Mouse (Mus musculus) left cerebral cortex, postnatal 4 days (tissue): ENCODE results near the gene Hectd3. TPM values are rescaled to one million over a fixed set of nuclear protein-coding genes. Genes with fewer than 3 reads are reported as not detected.

ENCODE experiments used
- DNase-seq: peaks from one replicate; pipeline ENCODE4 v3.0.0-alpha.2; 2022
- intact Hi-C: fragments of 180-260 bp; cut with DNase I; formaldehyde crosslinking; loops from one replicate; pipeline ENCODE4 v1.15.1; 2025
- total RNA-seq, 2 experiments: library from RNA; stranded (reverse); gene quantifications; 2 replicates each; pipeline ENCODE4 v1.2.3; 2021

Gene Hectd3
- total RNA-seq, 2 experiments from 2014 or later, result 60.7 to 61.1 TPM

DNA sequence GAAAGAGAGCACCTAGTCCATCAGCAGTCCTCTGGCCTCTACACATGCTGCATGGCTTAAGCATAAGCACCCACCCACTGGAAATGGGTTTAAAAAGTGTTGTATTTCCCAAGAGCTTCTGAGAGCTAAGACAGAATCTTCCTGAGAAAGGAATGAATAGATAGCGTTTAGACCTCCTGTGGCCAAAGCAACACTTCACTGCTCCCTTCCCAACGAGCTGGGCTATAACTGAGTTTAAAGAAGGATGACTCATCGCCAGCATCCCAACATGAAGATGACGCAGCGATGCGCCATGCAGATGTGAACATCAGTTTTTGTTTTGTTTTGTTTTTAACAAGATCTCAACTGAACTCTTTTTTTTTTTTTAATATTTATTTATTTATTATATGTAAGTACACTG lies 18.5 kb downstream of the Hectd3 start:
- intact Hi-C loops, result no loop called here
- DNase-seq, result no peak

DNA sequence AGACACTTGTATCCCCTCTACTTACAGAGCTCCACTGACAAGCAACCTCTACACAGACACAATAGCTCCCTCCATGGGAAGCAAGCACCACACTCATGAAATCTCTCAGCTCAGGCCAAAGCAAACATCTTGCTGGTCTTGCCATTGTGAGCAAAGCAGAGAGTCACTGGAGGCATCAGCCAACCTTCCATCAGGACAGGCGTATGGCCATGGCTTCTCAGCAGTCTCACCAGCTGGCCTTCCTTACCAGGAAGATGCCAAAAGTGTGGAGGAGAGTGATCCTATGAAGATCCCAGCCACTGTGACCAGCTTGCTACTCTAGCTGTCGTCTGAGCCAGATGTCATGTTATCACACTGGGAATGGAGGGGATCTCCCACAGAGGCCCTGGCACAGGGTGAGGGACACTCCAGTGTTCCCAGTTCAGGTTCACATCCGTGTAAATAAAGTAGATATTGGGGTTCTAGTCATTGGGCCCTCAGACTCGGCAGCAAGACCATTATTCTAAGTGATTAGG lies 19.8 kb downstream of the Hectd3 start:
- intact Hi-C loops, result no loop called here
- no peak for DNase-seq

DNA sequence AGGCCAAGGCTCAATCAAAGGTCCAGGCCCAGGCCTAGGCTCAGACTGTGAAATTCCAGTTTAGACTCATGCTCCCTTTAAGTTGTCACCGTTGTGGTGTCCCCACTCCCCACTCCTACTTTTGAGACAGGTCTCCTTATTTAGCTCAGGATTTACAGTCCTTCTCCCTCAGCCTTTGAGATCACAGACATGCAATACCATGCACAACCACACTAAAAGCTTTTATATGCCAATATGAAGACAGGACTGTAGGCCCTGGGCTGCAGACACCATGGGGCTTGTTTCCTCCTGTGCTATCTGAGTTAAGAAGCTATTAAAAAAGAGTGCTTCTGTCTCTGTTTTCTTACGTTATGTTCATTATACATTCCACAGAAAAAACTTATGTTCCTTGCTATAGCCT lies 22.6 kb downstream of the Hectd3 start:
- intact Hi-C loops, result no loop called here
- DNase-seq, result no peak

DNA sequence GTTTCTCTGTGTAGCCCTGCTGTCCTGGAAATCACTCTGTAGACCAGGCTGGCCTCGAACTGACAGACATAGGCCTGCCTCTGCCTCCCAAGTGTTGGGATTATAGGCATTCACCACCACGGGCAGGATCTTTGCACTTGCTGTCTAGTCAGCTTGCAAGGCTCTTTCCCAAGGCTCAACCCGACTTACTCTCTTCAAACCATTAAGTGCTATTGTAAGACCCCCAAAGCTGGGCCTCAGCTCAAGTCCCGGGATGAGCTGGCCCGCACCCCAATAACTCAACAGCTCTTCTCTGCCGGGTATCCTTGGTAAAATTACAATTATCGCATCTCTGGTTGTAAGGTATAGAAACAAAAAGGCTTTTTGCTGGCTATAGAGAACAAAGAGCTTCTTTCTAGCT lies 23.2 kb downstream of the Hectd3 start:
- no peak for DNase-seq
- intact Hi-C loops, result no loop called here

DNA sequence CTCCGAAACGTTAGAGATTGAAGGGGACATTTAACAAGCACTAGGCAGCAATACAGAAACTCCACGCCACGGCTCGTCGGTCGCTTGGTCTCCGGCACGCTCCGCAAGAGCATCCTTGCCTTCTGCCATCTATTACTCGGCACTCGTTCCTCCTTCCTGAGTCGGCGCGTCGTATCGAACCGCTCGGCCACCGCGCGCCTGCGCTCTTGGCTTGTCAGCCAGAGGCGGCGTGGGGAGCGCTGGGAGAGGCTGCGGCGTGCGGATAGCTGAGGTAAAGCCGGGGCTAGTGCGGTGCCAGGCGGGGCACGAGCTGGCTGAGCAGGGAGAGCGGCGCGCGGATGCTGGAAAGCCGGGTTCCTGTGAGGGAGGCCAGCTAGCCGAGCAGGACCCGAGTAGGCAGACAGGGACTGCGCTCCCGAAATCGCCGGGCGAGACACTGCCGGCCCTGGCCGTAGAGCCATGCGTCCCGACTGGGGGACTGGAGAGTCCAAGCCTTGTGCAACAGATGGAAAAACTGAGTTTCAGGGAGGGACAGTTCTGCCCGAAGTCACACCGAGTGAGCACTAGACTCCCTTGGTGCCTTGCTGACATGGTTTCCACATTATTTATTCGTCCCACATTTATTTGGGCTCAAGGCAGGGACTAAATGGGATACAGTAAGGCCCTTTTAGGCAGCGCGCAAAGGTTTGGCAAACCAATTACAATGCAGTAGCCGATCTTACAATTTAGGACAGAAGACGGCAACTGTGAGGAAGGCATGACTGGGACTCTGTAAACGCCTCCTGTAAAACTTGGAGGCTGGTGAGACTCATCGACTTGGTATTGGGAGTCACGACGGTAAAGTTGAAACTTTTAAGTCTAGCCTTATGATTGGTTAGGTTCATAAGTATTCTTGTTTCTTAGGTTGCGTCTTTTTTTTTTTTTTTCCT lies 24.4 kb downstream of the Hectd3 start, which contains the start of gene Eif2b3:
Gene Eif2b3, plus strand, starts transcription at position 197 of the 929 bp plus-strand sequence.
- peak; percentile 91 for DNase-seq
- intact Hi-C loops, result no loop called here

DNA sequence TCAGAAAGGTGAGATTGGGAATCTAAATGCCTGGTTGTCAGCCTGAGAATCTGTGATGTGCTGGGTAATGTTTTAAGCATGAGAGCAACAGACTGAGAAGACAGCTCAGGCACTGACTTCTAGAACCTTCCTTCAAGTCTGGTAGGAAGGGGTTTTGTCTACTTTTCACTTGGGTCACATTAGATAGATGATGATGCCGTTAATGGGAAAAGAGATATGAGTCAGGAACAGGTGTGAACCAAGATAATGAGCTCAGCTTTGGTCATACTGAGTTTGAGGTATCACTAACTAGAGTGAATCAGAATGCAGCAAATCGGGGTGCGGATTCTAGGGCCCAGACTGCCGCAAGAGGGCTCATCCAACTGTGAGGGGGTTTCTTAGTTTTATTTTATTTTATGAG lies 28.4 kb downstream of the Hectd3 start:
- intact Hi-C loops, result no loop called here
- no peak for DNase-seq

DNA sequence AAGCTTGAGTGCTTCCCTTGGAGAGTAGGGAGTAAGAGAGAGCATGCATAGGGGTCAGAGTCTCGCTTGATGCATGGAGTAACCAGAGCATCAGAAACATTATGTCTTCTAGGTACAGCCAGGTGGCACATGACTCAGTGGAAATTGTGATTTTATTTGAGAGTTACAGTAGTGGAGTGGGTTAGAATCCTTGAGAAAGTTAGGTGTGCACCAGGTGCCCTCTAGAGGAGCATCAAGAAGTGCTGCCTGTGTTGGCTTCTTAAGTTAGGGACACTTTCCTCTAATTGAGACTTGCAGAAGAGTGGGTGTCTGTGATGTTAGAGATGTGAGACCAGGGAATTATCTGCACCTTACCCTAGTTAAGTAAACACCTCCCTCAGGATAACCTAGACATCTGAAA lies 36.0 kb downstream of the Hectd3 start:
- intact Hi-C loops, result no loop called here
- no peak for DNase-seq

DNA sequence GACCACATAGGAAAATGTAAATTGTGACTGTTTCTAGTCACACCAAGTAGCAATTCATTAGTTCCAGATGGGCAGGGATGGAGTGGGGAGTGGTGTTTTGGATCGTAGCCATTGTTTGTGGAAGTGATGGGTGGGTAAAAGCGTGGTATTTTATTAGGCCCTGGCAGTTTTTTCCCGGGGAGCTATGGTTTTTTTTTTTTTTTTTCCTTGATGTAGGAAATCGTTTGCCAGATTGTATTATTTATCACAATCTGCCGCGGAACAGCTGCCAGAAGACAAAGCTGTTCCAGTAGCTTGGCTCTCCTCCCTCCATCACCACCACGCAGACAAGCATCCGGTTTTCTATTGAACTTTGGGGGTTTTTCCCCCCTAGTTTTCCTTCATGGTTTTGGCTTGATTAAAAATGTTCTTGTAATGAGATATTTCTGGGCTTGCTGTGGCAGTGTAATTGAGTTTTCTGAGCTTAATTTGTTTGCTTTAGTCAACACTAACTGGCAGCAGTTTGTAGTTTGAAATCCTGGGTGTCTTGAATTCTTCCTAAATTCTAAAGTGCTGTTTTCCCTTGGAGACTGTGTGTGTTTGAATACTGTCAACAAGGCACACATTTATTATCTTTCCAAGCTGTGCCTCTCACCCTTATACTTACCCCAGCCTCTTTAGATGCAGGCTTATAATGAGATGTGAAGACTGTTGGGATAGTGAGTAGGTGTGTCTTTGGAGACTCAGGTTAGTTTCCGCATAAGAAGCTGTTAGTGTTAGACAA lies 45.0 kb downstream of the Hectd3 start:
- intact Hi-C loops, result no loop called here
- DNase-seq, result peak; percentile 75

DNA sequence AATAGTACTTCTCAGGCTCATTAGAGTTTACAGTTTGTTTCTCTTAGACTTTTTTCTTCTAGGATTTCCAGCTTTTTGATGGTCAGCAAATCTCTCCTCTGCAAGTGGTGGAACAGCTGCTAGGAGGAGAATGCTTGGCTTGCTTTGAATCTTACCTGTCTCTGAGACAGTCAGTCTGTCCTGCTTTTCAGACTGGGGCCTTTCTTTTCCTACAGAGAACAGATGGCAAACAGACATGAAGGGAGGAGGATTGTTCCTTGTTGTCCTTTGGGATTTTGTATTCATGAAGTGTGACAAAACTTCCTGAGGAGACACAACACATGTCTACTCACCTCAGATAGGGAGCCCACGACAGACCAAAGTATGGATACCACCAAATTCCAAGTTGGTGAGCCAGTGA lies 45.7 kb downstream of the Hectd3 start:
- DNase-seq, result no peak
- intact Hi-C loops, result no loop called here

DNA sequence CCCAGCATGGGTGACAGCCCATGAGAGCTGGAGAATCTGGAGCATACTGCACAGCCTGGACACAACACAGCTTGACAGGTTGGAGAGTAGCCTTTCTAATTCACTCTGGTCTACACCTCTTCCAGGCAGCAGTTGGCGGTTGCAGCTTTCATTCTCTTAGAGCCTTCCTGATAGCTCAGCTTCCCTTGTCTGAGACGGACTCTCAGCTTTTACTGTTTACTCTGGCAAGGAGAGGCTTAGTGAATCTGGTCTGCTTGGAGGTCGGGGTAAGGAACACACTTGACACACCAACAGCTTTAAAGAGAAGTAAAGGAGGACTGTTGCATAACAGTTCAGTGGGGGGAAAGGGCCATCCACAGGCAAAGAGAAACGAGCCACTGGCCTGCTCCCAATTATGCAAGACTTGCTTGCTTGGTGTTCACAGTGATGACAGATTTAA lies 46.2 kb downstream of the Hectd3 start:
- intact Hi-C loops, result no loop called here
- DNase-seq, result peak; percentile 37

DNA sequence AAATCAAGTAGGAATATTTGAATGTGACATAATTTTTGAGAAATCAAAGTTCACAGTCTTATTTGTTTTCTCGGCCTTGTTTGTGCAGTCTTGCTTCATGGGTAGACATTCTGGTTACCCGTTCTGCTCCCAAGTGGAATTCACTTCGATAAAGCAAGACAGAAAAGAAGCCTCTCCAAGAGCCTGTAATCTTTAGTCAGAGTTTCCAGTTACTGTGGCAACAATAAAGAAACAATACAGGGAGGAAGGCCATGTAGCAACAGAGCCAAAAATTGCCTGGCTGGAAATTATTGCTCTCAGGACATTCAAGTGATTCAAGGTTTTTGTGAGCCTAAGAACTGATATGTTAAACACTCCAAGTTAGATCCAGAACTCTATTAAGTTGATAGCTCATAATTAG lies 53.7 kb downstream of the Hectd3 start:
- intact Hi-C loops, result no loop called here

DNA sequence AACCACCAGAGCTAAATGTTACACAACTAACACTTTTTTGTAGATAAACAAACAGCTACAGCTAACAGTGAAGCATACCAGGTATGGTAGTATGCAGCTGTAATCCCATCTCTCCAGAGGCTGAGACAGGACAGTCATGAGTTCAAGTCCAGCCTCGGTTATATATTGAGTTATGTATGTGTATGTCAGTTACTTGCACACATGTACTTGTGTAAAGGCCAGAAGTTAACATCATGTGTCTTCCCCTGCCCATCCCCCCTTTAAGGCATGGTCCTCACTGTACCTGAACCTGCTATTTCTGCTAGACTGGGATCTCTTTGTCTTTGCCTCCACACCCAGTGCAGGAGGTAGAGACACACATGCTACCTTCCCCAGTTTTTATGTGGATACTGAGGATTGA lies 54.4 kb downstream of the Hectd3 start:
- DNase-seq, result no peak
- intact Hi-C loops, result no loop called here

More for the DNA sequence above, 53.7 kb downstream of the Hectd3 start:
- no peak for DNase-seq

DNA sequence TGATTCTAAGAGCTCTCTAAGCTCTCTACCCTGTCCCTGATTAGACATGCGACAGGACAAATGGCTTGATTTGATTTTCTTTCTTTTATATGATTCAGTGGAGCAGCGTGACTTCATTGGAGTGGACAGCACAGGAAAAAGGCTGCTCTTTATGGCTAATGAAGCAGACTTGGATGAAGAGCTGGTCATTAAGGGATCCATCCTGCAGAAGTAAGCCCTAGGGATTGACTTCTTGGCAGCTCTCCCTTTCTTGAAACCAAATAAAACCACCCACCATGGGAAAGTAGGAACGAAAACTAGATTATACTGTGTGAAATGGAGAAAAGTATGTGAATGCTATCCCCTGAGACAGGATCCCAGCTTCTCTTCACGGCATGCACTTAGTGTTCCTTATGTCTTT lies 57.5 kb downstream of the Hectd3 start:
- peak; percentile 58 for DNase-seq
- intact Hi-C loops, result no loop called here

DNA sequence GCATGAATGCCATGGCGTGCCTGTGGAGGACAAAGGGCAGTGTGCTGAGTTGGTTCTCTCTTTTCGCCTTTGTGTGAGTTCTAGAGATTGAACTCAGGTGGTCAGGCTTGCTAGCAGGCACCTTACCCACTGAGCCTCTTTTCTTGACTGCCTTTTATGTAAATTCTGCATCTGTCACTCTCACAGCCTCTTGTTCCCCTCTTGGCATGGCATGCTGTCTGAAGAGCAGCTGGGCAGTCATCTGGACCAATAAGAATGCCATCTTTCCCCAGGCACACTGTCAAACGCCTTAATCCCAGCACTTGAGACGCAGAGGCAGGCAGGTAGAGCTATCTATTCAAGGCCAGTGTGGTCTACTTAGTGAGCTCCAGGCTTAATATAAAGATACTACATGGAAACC lies 58.8 kb downstream of the Hectd3 start:
- intact Hi-C loops, result no loop called here
- DNase-seq, result peak; percentile 40

Other genes with a start within 250 kb of the Hectd3 start
- 10 to 100 TPM; 18.1 to 18.9 TPM for gene Toe1, start 187.7 kb upstream of the Hectd3 start, total RNA-seq
- 1 to 10 TPM; 3.8 to 3.9 TPM for gene Mutyh, start 187.6 kb upstream of the Hectd3 start, total RNA-seq
- under 1 TPM; 0.82 to 0.83 TPM for gene Hpdl, start 173.6 kb upstream of the Hectd3 start, total RNA-seq
- gene Zswim5, start 117.9 kb upstream of the Hectd3 start, total RNA-seq, result 10 to 100 TPM; 14.0 to 14.5 TPM
- gene Urod, start 904 bp upstream of the Hectd3 start, total RNA-seq, result 10 to 100 TPM; 28.2 to 30.7 TPM
- gene Eif2b3, start 24.1 kb downstream of the Hectd3 start, total RNA-seq, result 10 to 100 TPM; 27.0 to 30.2 TPM
- gene Ptch2, start 100.8 kb downstream of the Hectd3 start, total RNA-seq, result 1 to 10 TPM; 5.8 to 6.5 TPM
- gene Btbd19, start 130.4 kb downstream of the Hectd3 start, total RNA-seq, result 1 to 10 TPM; 8.0 to 8.4 TPM
- under 1 TPM; 0.52 to 0.58 TPM for gene Tctex1d4, start 131.5 kb downstream of the Hectd3 start, total RNA-seq
- 10 to 100 TPM; 19.4 to 21.4 TPM for gene Plk3, start 138.6 kb downstream of the Hectd3 start, total RNA-seq
- 100 to 1,000 TPM; 774 to 852 TPM for gene Rps8, start 160.9 kb downstream of the Hectd3 start, total RNA-seq
- gene Kif2c, start 187.3 kb downstream of the Hectd3 start, total RNA-seq, result 1 to 10 TPM; 4.0 to 5.0 TPM